In genomic region chr17:35866911-35867890, GRCm38 (mm10) we compare ENCODE assay signal across 8 mouse cellular contexts. TPM values are rescaled to one million over a fixed set of nuclear protein-coding genes. Genes with fewer than 3 reads are reported as not detected.
DNase-seq lines count a peak whose midpoint lies in the region; ATAC-seq and TF ChIP-seq lines count a peak whose summit lies in the region.

No protein-coding gene starts in this region.

- H3K4me3 ChIP-seq in bone marrow, adult 2 months (replicated peaks; ENCODE audit: control insufficient read depth, low read depth, low read length) = peak overlapping the region; percentile 83
- peak overlapping the region; percentile 61 for H3K4me3 ChIP-seq in kidney, postnatal 0 days (replicated peaks; ENCODE audit: low read depth, low read length)

- no peak for ATAC-seq in kidney, postnatal 0 days (replicated peaks; ENCODE audit: low FRiP score, low read depth)

- peak overlapping the region; percentile 96 for H3K27ac ChIP-seq in bone marrow, adult 2 months (ENCODE audit: control insufficient read depth, insufficient read depth, low read depth, low read length, poor library complexity)
- H3K27ac ChIP-seq in kidney, postnatal 0 days = peak overlapping the region; percentile 96

- H3K4me2 ChIP-seq in kidney, postnatal 0 days (ENCODE audit: low read length) = peak overlapping the region; percentile 94

- H3K9me3 ChIP-seq in kidney, postnatal 0 days (replicated peaks; ENCODE audit: low read length) = no peaks in the 10 kb centered on the region

- H3K27me3 ChIP-seq in kidney, postnatal 0 days (ENCODE audit: insufficient read depth, low read length) = no peaks in the 10 kb centered on the region

- 2% methylated on average over 26 of the region's 26 CpGs for WGBS in bone marrow, adult 2 months
- WGBS in kidney, postnatal 0 days = 6% methylated on average over 26 of the region's 26 CpGs

- no peak for TF ChIP-seq POLR2A in bone marrow, adult 2 months (IDR thresholded peaks at IDR 0.05; ENCODE audit: borderline replicate concordance, control insufficient read depth, low read depth, low read length)

- H3K4me1 ChIP-seq in bone marrow, adult 2 months (ENCODE audit: control insufficient read depth, insufficient read depth, low read length) = peaks cover 1% of the 10 kb centered on the region; the same call in 1 of the 2 replicates
- peaks cover 28% of the 10 kb centered on the region for H3K4me1 ChIP-seq in kidney, postnatal 0 days (replicated peaks; ENCODE audit: insufficient read depth, low read length)

- H3K36me3 ChIP-seq in kidney, postnatal 0 days (ENCODE audit: insufficient read depth, low read length) = no peaks in the 10 kb centered on the region

- H3K9ac ChIP-seq in kidney, postnatal 0 days (ENCODE audit: low read depth, low read length) = peak overlapping the region; percentile 78

- peak; percentile 51; the same call in 1 of the 2 replicates for TF ChIP-seq CTCF in bone marrow, adult 2 months (IDR thresholded peaks at IDR 0.05; ENCODE audit: control insufficient read depth, insufficient read depth, low read length)
- peak; percentile 32; the same call in 1 of the 2 replicates for TF ChIP-seq CTCF in kidney, postnatal 0 days (IDR thresholded peaks at IDR 0.05; ENCODE audit: low read depth)

- peak; percentile 34 to 50 for DNase-seq in cerebellum, postnatal 14 days
- DNase-seq in cerebellum, adult 9-10 months = no peak
- DNase-seq in heart, adult 9 months (ENCODE audit: low spot score in 2 of 2) = peak; percentile 55 to 57
- peak; percentile 53 for DNase-seq in kidney, postnatal 0 days (ENCODE audit: low spot score)
- peak; percentile 53 to 71 for DNase-seq in lung, postnatal 4 days
- peak; percentile 44 to 62 for DNase-seq in spleen, postnatal 14 days (ENCODE audit: low spot score in 2 of 2)
- DNase-seq in frontal cortex, postnatal 25 days (ENCODE audit: low spot score in 2 of 2) = no peak

RNA-seq across cellular contexts. Expression of gene Ppp1r18, which starts 1.8 kb away (rescaled TPM):
- 35.8 and 78.4 TPM in 2 replicates for polyA plus RNA-seq in bone marrow, adult 2 months (2011; ENCODE audit: insufficient read depth, insufficient read length, low replicate concordance, missing spikeins)
- 16.2 and 17.2 TPM in 2 replicates for polyA plus RNA-seq in kidney, postnatal 0 days (2015; fragmentation: Nextera tagmentation; extraction: Ambion mirVana)

RNA-seq across cellular contexts. Expression of gene Nrm, which starts 6.1 kb away (rescaled TPM):
- 16.0 and 22.4 TPM in 2 replicates for polyA plus RNA-seq in bone marrow, adult 2 months (2011; ENCODE audit: insufficient read depth, insufficient read length, low replicate concordance, missing spikeins)
- polyA plus RNA-seq in kidney, postnatal 0 days (2015; fragmentation: Nextera tagmentation; extraction: Ambion mirVana) = 36.9 and 44.6 TPM in 2 replicates

RNA-seq across cellular contexts. Expression of gene Dhx16, which starts 12.4 kb away (rescaled TPM):
- 119 and 234 TPM in 2 replicates for polyA plus RNA-seq in bone marrow, adult 2 months (2011; ENCODE audit: insufficient read depth, insufficient read length, low replicate concordance, missing spikeins)
- 29.2 and 33.3 TPM in 2 replicates for polyA plus RNA-seq in kidney, postnatal 0 days (2015; fragmentation: Nextera tagmentation; extraction: Ambion mirVana)

RNA-seq across cellular contexts. Expression of gene Mdc1, which starts 25.9 kb away (rescaled TPM):
- 17.2 and 24.2 TPM in 2 replicates for polyA plus RNA-seq in bone marrow, adult 2 months (2011; ENCODE audit: insufficient read depth, insufficient read length, low replicate concordance, missing spikeins)
- 5.4 and 5.6 TPM in 2 replicates for polyA plus RNA-seq in kidney, postnatal 0 days (2015; fragmentation: Nextera tagmentation; extraction: Ambion mirVana)

RNA-seq across cellular contexts. Expression of gene Tubb5, which starts 29.1 kb away (rescaled TPM):
- 380 and 447 TPM in 2 replicates for polyA plus RNA-seq in bone marrow, adult 2 months (2011; ENCODE audit: insufficient read depth, insufficient read length, low replicate concordance, missing spikeins)
- 503 and 575 TPM in 2 replicates for polyA plus RNA-seq in kidney, postnatal 0 days (2015; fragmentation: Nextera tagmentation; extraction: Ambion mirVana)

Comparison
In these comparisons a context has a peak if more than half of its experiments do, and no peak if none do; other contexts are left out.
1. DNase-seq: peak in cerebellum, postnatal 14 days (2 of 2), heart, adult 9 months (2 of 2), kidney, postnatal 0 days (single experiment), lung, postnatal 4 days (2 of 2) and spleen, postnatal 14 days (2 of 2); none in cerebellum, adult 9-10 months (single experiment) and frontal cortex, postnatal 25 days (0 of 2).